Comparison of ENCODE assay signal across 29 mouse cellular contexts in the genomic region with DNA sequence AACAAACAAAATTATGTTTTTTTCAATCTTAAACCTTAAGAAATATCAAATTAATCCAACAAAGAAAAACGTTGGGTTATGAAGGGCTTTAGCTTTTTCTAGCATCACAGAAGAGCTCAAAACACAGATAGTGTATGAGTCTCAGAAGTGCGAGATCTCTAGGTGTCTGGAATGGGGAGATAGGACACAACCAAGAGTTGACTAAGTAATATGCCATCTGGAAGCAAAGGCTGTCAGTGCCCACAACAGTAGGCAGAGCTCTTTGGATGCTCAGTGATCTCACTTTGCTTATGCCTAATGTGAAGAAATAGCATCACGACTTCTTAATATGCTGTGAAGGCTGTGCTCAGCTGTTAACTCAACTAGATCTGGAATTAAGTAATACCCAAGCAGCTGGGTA.
A peak's percentile ranks its signal among the peaks of the same experiment; 100 is the strongest.
DNase-seq lines count a peak whose midpoint lies in the region; ATAC-seq lines count a peak whose summit lies in the region.
"Had no signal": no experiment of that assay in that cellular context is flagged by ENCODE, and none has a peak within 500 bp of the region (broad histone marks: within the 10 kb centered on the region; RNA-seq: fewer than 3 reads in every experiment).

No protein-coding gene starts in this region.

- ATAC-seq in erythroblast, adult 5-6 weeks (replicated peaks; ENCODE audit: low FRiP score, poor library complexity, severe bottlenecking): peak; percentile 95
- ATAC-seq in liver, embryonic 13.5 days (ENCODE audit: low read depth): peak; percentile 92
- peak; percentile 68 for ATAC-seq in megakaryocyte progenitor cell, adult 5-6 weeks (replicated peaks; ENCODE audit: poor library complexity)
- ATAC-seq: forebrain, postnatal 0 days; hindbrain, embryonic 16.5 days; midbrain, embryonic 16.5 days had no signal

- no peak overlapping the region for H3K9ac ChIP-seq in liver, embryonic 13.5 days
- H3K9ac ChIP-seq: embryonic facial prominence, embryonic 13.5 days; forebrain, embryonic 12.5 days; forebrain, postnatal 0 days; heart, embryonic 15.5 days; limb, embryonic 12.5 days had no signal

- no peaks in the 10 kb centered on the region for H3K27me3 ChIP-seq in liver, embryonic 13.5 days
- H3K27me3 ChIP-seq: CH12.LX; embryonic facial prominence, embryonic 13.5 days; forebrain, embryonic 12.5 days; heart, embryonic 15.5 days; limb, embryonic 12.5 days had no signal

- no peaks in the 10 kb centered on the region for H3K9me3 ChIP-seq in liver, embryonic 13.5 days (replicated peaks)
- H3K9me3 ChIP-seq: embryonic facial prominence, embryonic 13.5 days; forebrain, embryonic 12.5 days; heart, embryonic 15.5 days; limb, embryonic 12.5 days had no signal

- intact Hi-C loops in left cerebral cortex, postnatal 36 days (cut with DNase I): no loop called here

- peak overlapping the region; percentile 59; the same call in 1 of the 2 replicates for H3K27ac ChIP-seq in liver, embryonic 13.5 days
- H3K27ac ChIP-seq: embryonic facial prominence, embryonic 13.5 days; forebrain, embryonic 12.5 days; heart, embryonic 15.5 days; kidney, postnatal 0 days; limb, embryonic 12.5 days had no signal

- no peak overlapping the region for H3K4me2 ChIP-seq in liver, embryonic 13.5 days
- H3K4me2 ChIP-seq: embryonic facial prominence, embryonic 13.5 days; forebrain, embryonic 12.5 days; heart, embryonic 15.5 days; limb, embryonic 12.5 days; midbrain, embryonic 11.5 days had no signal

- WGBS in liver, embryonic 13.5 days (ENCODE audit: insufficient replicate concordance): 51% methylated on average over 3 of the region's 3 CpGs

- peaks cover 22% of the 10 kb centered on the region for H3K4me1 ChIP-seq in liver, embryonic 13.5 days (replicated peaks)
- H3K4me1 ChIP-seq: embryonic facial prominence, embryonic 13.5 days; heart, embryonic 15.5 days had no signal

- peak; percentile 67 for DNase-seq in brain, adult 2 months (ENCODE audit: low read depth, low spot score)
- no peak for DNase-seq in liver, embryonic 13.5 days
- no peak for DNase-seq in left cerebral cortex, postnatal 36 days (ENCODE audit: low spot score in 2 of 2)
- no peak for DNase-seq in cerebellum, adult 9-10 months
- DNase-seq: adrenal gland, postnatal 10 days; B cell, adult 2 months; cerebellum, adult 11 months; cerebellum, adult 9-11 months; forebrain, postnatal 0 days; gastrocnemius, postnatal 14 days; kidney, adult 2 months; kidney, postnatal 4 days; lung, adult 2 months; lung, postnatal 14 days; right cerebral cortex, adult 18-20 months; spleen, adult 18-20 months; thymus, postnatal 4 days had no signal

- no peak overlapping the region for H3K4me3 ChIP-seq in liver, embryonic 13.5 days (replicated peaks)
- H3K4me3 ChIP-seq: embryonic facial prominence, embryonic 13.5 days; erythroblast, embryonic 14.5 days; forebrain, embryonic 12.5 days; heart, embryonic 15.5 days; limb, embryonic 12.5 days had no signal

- H3K36me3 ChIP-seq in liver, embryonic 13.5 days: no peaks in the 10 kb centered on the region
- H3K36me3 ChIP-seq: embryonic facial prominence, embryonic 13.5 days; forebrain, embryonic 12.5 days; heart, embryonic 15.5 days; limb, embryonic 12.5 days had no signal
